Mouse (Mus musculus) MEL (cell line): ENCODE data around the gene Gsk3a. TPM values are rescaled to one million over a fixed set of nuclear protein-coding genes. Genes with fewer than 3 reads are reported as not detected.
A peak's percentile ranks its signal among the peaks of the same experiment; 100 is the strongest.

Experiments
- DNase-seq: peaks from one replicate; pipeline ENCODE4 v3.0.0; 2011; ENCODE audit warnings: low read depth, low spot score
- H3K27ac ChIP-seq: 2 replicates; pipeline ENCODE4 v1.5.1; 2012; ENCODE audit warnings: low read depth, mild to moderate bottlenecking, control low read depth, low read length, moderate library complexity; ENCODE audit not compliant: control insufficient read depth
- H3K27me3 ChIP-seq, 2 experiments: fragments of 150-350 bp in 1 of 2; sonication (generic) in 1 of 2; 2 replicates each; pipeline ENCODE4 v1.6.1; 2012; ENCODE audit warnings: low read length in 2 of 2, mild to moderate bottlenecking in 2 of 2, improper control_type of control experiment in 1 of 2, moderate library complexity in 1 of 2; ENCODE audit not compliant: insufficient read depth in 2 of 2, control insufficient read depth in 1 of 2
- H3K36me3 ChIP-seq, 2 experiments: 2 replicates each; pipeline ENCODE4 v1.6.1; 2012 to 2014; ENCODE audit warnings: low read length in 2 of 2, improper control_type of control experiment in 1 of 2, inconsistent platforms in 1 of 2, mild to moderate bottlenecking in 1 of 2; ENCODE audit not compliant: insufficient read depth in 2 of 2, control insufficient read depth in 1 of 2
- H3K4me1 ChIP-seq, 2 experiments: fragments of 150-350 bp in 1 of 2; sonication (generic) in 1 of 2; 2 replicates each; pipeline ENCODE4 v1.6.1; 2012; ENCODE audit warnings: low read length in 2 of 2, improper control_type of control experiment in 1 of 2, mild to moderate bottlenecking in 1 of 2; ENCODE audit not compliant: insufficient read depth in 2 of 2, control insufficient read depth in 1 of 2
- H3K4me3 ChIP-seq, 2 experiments: fragments of 150-350 bp in 1 of 2; sonication (generic) in 1 of 2; 2 replicates each; pipeline ENCODE4 v1.5.1; 2012; ENCODE audit warnings: low read depth in 2 of 2, low read length in 2 of 2, mild to moderate bottlenecking in 2 of 2, moderate library complexity in 2 of 2, control low read depth in 1 of 2, improper control_type of control experiment in 1 of 2; ENCODE audit not compliant: control insufficient read depth in 1 of 2, insufficient read depth in 1 of 2
- H3K79me2 ChIP-seq: 2 replicates; pipeline ENCODE4 v1.6.1; 2012; ENCODE audit warnings: mild to moderate bottlenecking, low read length, moderate library complexity; ENCODE audit not compliant: control insufficient read depth, poor library complexity, insufficient read depth
- H3K9ac ChIP-seq: 2 replicates; pipeline ENCODE4 v1.6.1; 2012; ENCODE audit warnings: low read depth, mild to moderate bottlenecking, control low read depth, low read length, moderate library complexity; ENCODE audit not compliant: control insufficient read depth, poor library complexity, severe bottlenecking
- H3K9me3 ChIP-seq: fragments of 150-350 bp; sonication (generic); replicated peaks from 2 replicates; pipeline ENCODE4 v1.6.1; 2012; ENCODE audit warnings: mild to moderate bottlenecking, low read length, improper control_type of control experiment, moderate library complexity; ENCODE audit not compliant: insufficient read depth
- CTCF ChIP-seq, 3 experiments: IDR thresholded peaks in 2 of 3; conservative IDR thresholded peaks in 1 of 3; 2 replicates each; pipeline ENCODE4 v1.5.1; 2011 to 2012; ENCODE audit warnings: low read length in 3 of 3, low read depth in 2 of 3, mild to moderate bottlenecking in 2 of 3, improper control_type of control experiment in 1 of 3, inconsistent platforms in 1 of 3, mixed read lengths in 1 of 3, moderate library complexity in 1 of 3; ENCODE audit not compliant: control insufficient read depth in 1 of 3, insufficient read depth in 1 of 3, poor library complexity in 1 of 3, severe bottlenecking in 1 of 3
- EP300 ChIP-seq, 2 experiments: IDR thresholded peaks; 2 replicates each; pipeline ENCODE4 v1.6.1; 2011; ENCODE audit warnings: improper control_type of control experiment in 2 of 2, low read length in 2 of 2, low read depth in 1 of 2, mild to moderate bottlenecking in 1 of 2
- ETS1 ChIP-seq: IDR thresholded peaks from 2 replicates; pipeline ENCODE4 v1.6.1; 2012; ENCODE audit warnings: low read depth, mild to moderate bottlenecking, inconsistent platforms, low read length, improper control_type of control experiment, moderate library complexity
- MYB ChIP-seq: IDR thresholded peaks from 2 replicates; pipeline ENCODE4 v1.6.1; 2011; ENCODE audit warnings: mild to moderate bottlenecking, low read depth, low read length, improper control_type of control experiment
- POLR2AphosphoS2 ChIP-seq: IDR thresholded peaks from 2 replicates; pipeline ENCODE4 v1.6.1; 2011; ENCODE audit warnings: low read length, improper control_type of control experiment
- POLR2AphosphoS5 ChIP-seq: IDR thresholded peaks from 2 replicates; pipeline ENCODE4 v1.6.1; 2012; ENCODE audit warnings: low read depth, borderline replicate concordance, mild to moderate bottlenecking, inconsistent platforms, low read length, moderate library complexity, mixed read lengths
- ZMIZ1 ChIP-seq: IDR thresholded peaks from 2 replicates; pipeline ENCODE4 v1.6.1; 2012; ENCODE audit warnings: low read depth, mild to moderate bottlenecking, inconsistent platforms, low read length, improper control_type of control experiment, moderate library complexity
- polyA plus RNA-seq, 2 experiments: library from polyadenylated mRNA; stranded (reverse) in 1 of 2; unstranded in 1 of 2; fragments of >175 nt in 1 of 2; fragments of >200 nt in 1 of 2; gene quantifications; 2 replicates each; pipeline versions ENCODE4 v1.2.1 to v1.2.4; 2012; ENCODE audit warnings: low replicate concordance in 2 of 2, low read depth in 1 of 2; ENCODE audit not compliant: insufficient read length in 2 of 2, insufficient read depth in 1 of 2, missing spikeins in 1 of 2
- total RNA-seq: library from RNA; depleted of rRNA; stranded (reverse); fragments of 300-350 nt; gene quantifications from 2 replicates; pipeline ENCODE4 v1.2.3, GENCODE M21; 2012

The Gsk3a gene
- total and polyA plus RNA-seq, 3 experiments: 59.8 to 149 (median 86.6) TPM

GRCm38 (mm10) chr7:25232101-25232648 lies 5.5 kb downstream of the Gsk3a start:
- no peak for TF ChIP-seq MYB
- TF ChIP-seq POLR2AphosphoS2: peak; percentile 50; the same call in 1 of the 2 replicates
- peak in 2 of 3 experiments; percentile 7 to 18; a peak in 2 of 6 replicates for TF ChIP-seq CTCF (IDR thresholded peaks at IDR 0.05 in 2 of 3, conservative IDR thresholded peaks at IDR 0.05 in 1 of 3; ENCODE audit: control insufficient read depth in 1 of 3, insufficient read depth in 1 of 3, low read depth in 2 of 3, low read length in 3 of 3, poor library complexity in 1 of 3, severe bottlenecking in 1 of 3)
- Histone ChIP-seq H3K27me3 (no peaks in the 10 kb centered on the region), H3K79me2 (peaks cover 21% of the 10 kb centered on the region), H3K9ac (no peak overlapping the region), H3K36me3 (peaks cover 0 to 12% of the 10 kb centered on the region in 2 experiments; a peak in 3 of 4 replicates), H3K4me1 (peaks cover 3% of the 10 kb centered on the region in 2 experiments; a peak in 1 of 4 replicates), H3K4me3 (no peak overlapping the region), H3K27ac (no peak overlapping the region), H3K9me3 (no peaks in the 10 kb centered on the region)
- no peak for DNase-seq

GRCm38 (mm10) chr7:25230690-25231285 lies 6.9 kb downstream of the Gsk3a start:
- Histone ChIP-seq H3K27ac (no peak overlapping the region), H3K4me1 (no peaks in the 10 kb centered on the region), H3K79me2 (peaks cover 8% of the 10 kb centered on the region), H3K9ac (no peak overlapping the region), H3K36me3 (peaks cover 0 to 3% of the 10 kb centered on the region in 2 experiments; a peak in 3 of 4 replicates), H3K4me3 (no peak overlapping the region), H3K27me3 (no peaks in the 10 kb centered on the region), H3K9me3 (no peaks in the 10 kb centered on the region)
- no peak for TF ChIP-seq EP300 (IDR thresholded peaks at IDR 0.05; ENCODE audit: low read depth in 1 of 2, low read length in 2 of 2)
- TF ChIP-seq POLR2AphosphoS2: peak; percentile 58; the same call in 1 of the 2 replicates
- peak; percentile 16; the same call in 1 of the 2 replicates for TF ChIP-seq ZMIZ1
- TF ChIP-seq POLR2AphosphoS5: peak; percentile 18; the same call in 1 of the 2 replicates
- no peak for DNase-seq

- TF ChIP-seq ETS1: no peak
- TF ChIP-seq POLR2AphosphoS2: 0 out of 2 replicates have a peak, but pooled peaks have one; percentile 31
- H3K36me3 ChIP-seq: peaks cover 0 to 4% of the 10 kb centered on the region in 2 experiments; a peak in 2 of 4 replicates
- no peaks in the 10 kb centered on the region for H3K9me3 ChIP-seq
- no peak overlapping the region for H3K4me3 ChIP-seq
- H3K79me2 ChIP-seq: peaks cover 2% of the 10 kb centered on the region; the same call in 1 of the 2 replicates
- no peak overlapping the region for H3K27ac ChIP-seq
- H3K27me3 ChIP-seq: no peaks in the 10 kb centered on the region
- no peak for DNase-seq
- H3K9ac ChIP-seq: no peak overlapping the region
- peaks cover 0 to 1% of the 10 kb centered on the region in 2 experiments; a peak in 2 of 4 replicates for H3K4me1 ChIP-seq
Measured at GRCm38 (mm10) chr7:25227523-25228300, 9.9 kb downstream of the Gsk3a start.
